Mouse (Mus musculus): Measurements from ENCODE around the gene Mllt3.
"Not testable (repeated sequence)": the region's sequence is repeated elsewhere in the genome, so short reads cannot be mapped to it uniquely, and the experiment has no call there.

DNA sequence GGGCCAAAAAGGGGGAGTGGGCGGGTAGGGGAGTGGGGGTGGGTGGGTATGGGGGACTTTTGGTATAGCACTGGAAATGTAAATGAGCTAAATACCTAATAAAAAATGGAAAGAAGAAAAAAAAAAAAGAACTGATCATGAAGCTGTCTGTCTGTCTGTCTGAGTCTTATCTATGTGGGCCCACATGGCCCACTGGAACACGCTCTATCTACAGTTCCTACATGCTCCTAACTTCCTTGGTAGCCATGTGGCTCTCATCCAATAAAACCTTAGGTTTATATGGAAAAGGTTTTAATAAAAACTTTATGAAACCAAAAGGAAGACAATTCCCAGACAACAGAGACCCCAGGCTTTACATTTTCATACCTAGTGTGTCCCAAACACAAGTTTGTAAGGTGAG lies 68.3 kb downstream of the Mllt3 start:
- TF ChIP-seq CTCF (IDR thresholded peaks at IDR 0.05; ENCODE audit: extremely low read depth, insufficient read depth, insufficient read length, insufficient replicate concordance); POLR2A (IDR thresholded peaks at IDR 0.05; ENCODE audit: low read depth, low read length): not testable (repeated sequence)
